Mouse (Mus musculus) forebrain, embryonic 11.5 days (tissue): ENCODE measurements around the gene Trpv2. TPM values are rescaled to one million over a fixed set of nuclear protein-coding genes. Genes with fewer than 3 reads are reported as not detected.
A peak's percentile ranks its signal among the peaks of the same experiment; 100 is the strongest.

Source experiments
- ATAC-seq: fragments of 200-750 bp; cut with Nextera tagmentation; replicated peaks from 2 replicates; pipeline ENCODE4 v1.8.0; 2017; ENCODE audit warnings: moderate TSS enrichment; ENCODE audit not compliant: low FRiP score
- DNase-seq: peaks from one replicate; pipeline ENCODE4 v3.0.0-alpha.2; 2017; ENCODE audit warnings: low spot score
- H3K27ac ChIP-seq: fragments of 300-500 bp; sonication (generic); 2 replicates; pipeline ENCODE4 v1.5.1; 2014; ENCODE audit warnings: low read depth, low read length
- H3K27me3 ChIP-seq: fragments of 300-500 bp; sonication (generic); 2 replicates; pipeline ENCODE4 v1.6.1; 2014; ENCODE audit warnings: mild to moderate bottlenecking, low read length, mixed read lengths; ENCODE audit not compliant: control insufficient read depth, insufficient read depth
- H3K36me3 ChIP-seq: fragments of 300-500 bp; sonication (generic); 2 replicates; pipeline ENCODE4 v1.6.1; 2014; ENCODE audit warnings: mild to moderate bottlenecking, low read length, moderate library complexity, mixed read lengths; ENCODE audit not compliant: control insufficient read depth, insufficient read depth
- H3K4me1 ChIP-seq: fragments of 300-500 bp; sonication (generic); replicated peaks from 2 replicates; pipeline ENCODE4 v1.6.1; 2014; ENCODE audit warnings: low read length, mixed read lengths; ENCODE audit not compliant: control insufficient read depth, insufficient read depth
- H3K4me2 ChIP-seq: fragments of 300-500 bp; sonication (generic); 2 replicates; pipeline ENCODE4 v1.6.1; 2014; ENCODE audit warnings: low read depth, mild to moderate bottlenecking, low read length, moderate library complexity, mixed read lengths; ENCODE audit not compliant: severe bottlenecking
- H3K4me3 ChIP-seq: fragments of 300-500 bp; sonication (generic); 2 replicates; pipeline ENCODE4 v1.5.1; 2014; ENCODE audit warnings: low read depth, low read length
- H3K9ac ChIP-seq: fragments of 300-500 bp; sonication (generic); 2 replicates; pipeline ENCODE4 v1.6.1; 2014; ENCODE audit warnings: low read length
- H3K9me3 ChIP-seq: fragments of 300-500 bp; sonication (generic); 2 replicates; pipeline ENCODE4 v1.6.1; 2016; ENCODE audit warnings: low read length, mixed read lengths; ENCODE audit not compliant: control insufficient read depth
- WGBS: fragments of 180-500 bp; shearing (Covaris S2); extraction: QIAGEN DNeasy Blood & Tissue Kit; methylation state at CpG from one replicate; pipeline ENCODE4 v1.1.7; 2014; 5-methylcytosine and 5-hydroxymethylcytosine counted together
- polyA plus RNA-seq: library from polyadenylated mRNA; unstranded; fragments of >200 nt; fragmentation: Nextera tagmentation; extraction: Ambion mirVana; gene quantifications from 2 replicates; pipeline ENCODE4 v1.2.1, GENCODE M21; 2014

Gene Trpv2
- polyA plus RNA-seq, 1 experiment from 2014 or later: 3.1 TPM

DNA sequence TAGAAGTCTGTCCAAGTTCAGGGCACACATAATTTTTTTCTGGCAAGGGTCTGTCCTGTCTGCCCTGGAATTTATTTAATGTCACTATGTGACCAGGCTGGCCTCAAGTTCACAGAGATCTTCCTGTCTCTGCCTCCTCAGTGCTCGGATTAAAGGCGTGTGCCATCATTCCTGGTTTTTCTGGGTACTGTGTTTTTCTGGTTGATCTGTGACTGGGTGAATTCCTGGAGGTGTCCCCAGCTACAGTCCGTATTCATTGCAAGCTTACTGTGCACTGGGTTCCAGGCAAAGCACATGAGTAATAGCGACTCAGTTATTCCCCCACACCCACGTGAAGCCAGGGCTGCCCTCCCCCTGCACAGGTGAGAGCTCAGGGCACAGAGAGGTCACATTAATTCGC is 36.0 kb downstream of the Trpv2 start:
- Histone ChIP-seq H3K4me2 (no peak overlapping the region), H3K9me3 (no peaks in the 10 kb centered on the region), H3K27ac (no peak overlapping the region), H3K4me1 (peaks cover 6% of the 10 kb centered on the region), H3K4me3 (no peak overlapping the region), H3K27me3 (no peaks in the 10 kb centered on the region), H3K9ac (no peak overlapping the region), H3K36me3 (peaks cover 8% of the 10 kb centered on the region)
- no peak for DNase-seq
- WGBS: 85% methylated on average over 6 of the region's 6 CpGs
- no peak for ATAC-seq

GRCm38 (mm10) chr11:62612604-62613003 is 38.3 kb downstream of the Trpv2 start:
- no peak for ATAC-seq
- Histone ChIP-seq H3K36me3 (no peaks in the 10 kb centered on the region), H3K27ac (no peak overlapping the region), H3K9ac (peak overlapping the region; percentile 60), H3K4me3 (no peak overlapping the region), H3K9me3 (no peaks in the 10 kb centered on the region), H3K27me3 (no peaks in the 10 kb centered on the region), H3K4me1 (no peaks in the 10 kb centered on the region; the same call in 1 of the 2 replicates), H3K4me2 (no peak overlapping the region)
- 75% methylated on average over 10 of the region's 10 CpGs for WGBS
- DNase-seq: no peak

GRCm38 (mm10) chr11:62613657-62614365 is 39.5 kb downstream of the Trpv2 start:
- DNase-seq (peak; percentile 98), ATAC-seq (peak; percentile 94)
- H3K36me3 ChIP-seq: no peaks in the 10 kb centered on the region
- H3K4me1 ChIP-seq: no peaks in the 10 kb centered on the region; the same call in 1 of the 2 replicates
- peak overlapping the region; percentile 9; the same call in 1 of the 2 replicates for H3K4me3 ChIP-seq
- peak overlapping the region; percentile 60 for H3K9ac ChIP-seq
- H3K27me3 ChIP-seq: no peaks in the 10 kb centered on the region
- H3K27ac ChIP-seq: peak overlapping the region; percentile 73
- WGBS: 7% methylated on average over 19 of the region's 19 CpGs
- H3K4me2 ChIP-seq: peak overlapping the region; percentile 40
- no peaks in the 10 kb centered on the region for H3K9me3 ChIP-seq

- Histone ChIP-seq H3K4me1 (no peaks in the 10 kb centered on the region; the same call in 1 of the 2 replicates), H3K4me3 (no peak overlapping the region), H3K9me3 (no peaks in the 10 kb centered on the region), H3K9ac (no peak overlapping the region; the same call in 1 of the 2 replicates), H3K27me3 (no peaks in the 10 kb centered on the region), H3K27ac (no peak overlapping the region), H3K36me3 (no peaks in the 10 kb centered on the region), H3K4me2 (no peak overlapping the region)
- no peak for DNase-seq
- ATAC-seq: no peak
- WGBS: 82% methylated on average over 8 of the region's 8 CpGs
Measured at GRCm38 (mm10) chr11:62614876-62615410, 40.7 kb downstream of the Trpv2 start.

DNA sequence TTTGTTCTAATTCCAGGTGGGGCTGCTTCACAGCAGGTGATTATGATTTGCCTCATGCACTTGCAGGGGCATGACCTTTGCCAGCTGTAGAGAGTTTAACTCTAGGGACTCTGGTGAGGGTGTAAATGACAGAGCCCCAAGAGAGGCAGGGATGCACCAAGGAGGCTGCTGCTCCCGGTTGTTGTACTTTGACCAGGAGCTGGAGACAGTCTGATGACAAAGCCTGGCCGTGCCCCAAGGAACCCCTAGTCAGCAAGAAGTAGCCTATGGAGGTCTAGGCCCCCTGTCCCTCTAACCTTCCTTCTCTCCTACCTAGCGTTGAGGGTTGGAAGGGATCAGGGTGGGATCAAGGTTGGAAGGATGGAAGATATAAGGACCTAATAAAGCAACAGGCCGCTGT is 41.2 kb downstream of the Trpv2 start:
- no peak overlapping the region for H3K4me2 ChIP-seq
- no peaks in the 10 kb centered on the region for H3K36me3 ChIP-seq
- no peak overlapping the region for H3K4me3 ChIP-seq
- H3K27me3 ChIP-seq: no peaks in the 10 kb centered on the region
- ATAC-seq (no peak), DNase-seq (no peak)
- H3K9me3 ChIP-seq: no peaks in the 10 kb centered on the region
- WGBS: 95% methylated on average over 4 of the region's 4 CpGs
- H3K9ac ChIP-seq: no peak overlapping the region
- H3K27ac ChIP-seq: no peak overlapping the region
- no peaks in the 10 kb centered on the region; the same call in 1 of the 2 replicates for H3K4me1 ChIP-seq

DNA sequence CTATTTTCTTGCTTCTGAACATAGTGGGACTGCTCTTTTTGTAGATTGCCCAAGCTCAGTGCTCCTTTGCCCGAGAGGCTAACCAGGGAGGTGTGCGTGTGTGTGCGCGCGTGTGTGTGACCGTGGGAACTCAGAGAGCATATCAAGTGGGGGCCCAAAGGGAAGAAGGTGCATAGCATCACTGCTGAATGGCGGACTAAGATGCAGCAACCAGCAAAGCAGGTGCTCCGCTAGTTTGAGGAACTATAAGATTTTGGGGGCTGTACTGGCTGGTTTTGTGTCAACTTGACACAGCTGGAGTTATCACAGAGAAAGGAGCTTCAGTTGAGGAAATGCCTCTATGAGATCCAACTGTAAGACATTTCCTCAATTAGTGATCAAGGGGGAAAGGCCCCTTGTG is 46.8 kb downstream of the Trpv2 start:
- H3K36me3 ChIP-seq: no peaks in the 10 kb centered on the region
- H3K9ac ChIP-seq: no peak overlapping the region
- no peaks in the 10 kb centered on the region for H3K9me3 ChIP-seq
- ATAC-seq (no peak), DNase-seq (no peak)
- WGBS: 96% methylated on average over 8 of the region's 8 CpGs
- no peak overlapping the region for H3K4me2 ChIP-seq
- no peaks in the 10 kb centered on the region for H3K27me3 ChIP-seq
- no peak overlapping the region for H3K4me3 ChIP-seq
- no peak overlapping the region for H3K27ac ChIP-seq
- H3K4me1 ChIP-seq: 0 out of 2 replicates have a peak, but pooled peaks cover 5% of the 10 kb centered on the region

DNA sequence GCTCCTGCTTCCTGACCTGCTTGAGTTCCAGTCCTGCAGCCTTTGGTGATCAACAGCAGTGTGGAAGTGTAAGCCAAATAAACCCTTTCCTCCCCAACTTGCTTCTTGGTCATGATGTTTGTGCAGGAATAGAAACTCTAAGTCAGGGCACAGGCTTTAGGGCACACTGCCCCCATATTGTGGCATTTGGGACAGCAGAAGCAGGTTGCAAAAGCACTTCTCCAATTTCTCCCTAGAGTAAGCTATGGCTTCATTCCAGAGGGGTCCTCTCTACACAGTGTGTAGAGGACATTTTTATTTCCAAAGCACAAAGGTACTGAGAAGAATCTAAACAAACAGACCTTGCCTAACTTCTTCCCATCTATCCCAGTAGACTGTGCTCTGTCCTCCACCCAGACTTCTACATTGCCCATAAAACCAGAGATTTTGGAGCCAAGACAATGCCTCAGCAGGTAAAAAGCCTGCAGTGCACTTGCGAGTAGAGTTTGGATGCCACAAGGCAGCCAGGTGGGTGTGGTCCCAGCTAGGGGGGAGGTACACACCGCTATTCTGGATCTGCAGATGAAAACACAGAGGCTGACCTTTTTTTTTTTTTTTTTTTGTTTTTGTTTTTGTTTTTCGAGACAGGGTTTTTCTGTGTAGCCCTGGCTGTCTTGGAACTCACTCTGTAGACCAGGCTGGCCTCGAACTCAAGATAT is 47.4 kb downstream of the Trpv2 start:
- Histone ChIP-seq H3K4me3 (no peak overlapping the region), H3K4me1 (0 out of 2 replicates have a peak, but pooled peaks cover 5% of the 10 kb centered on the region), H3K36me3 (no peaks in the 10 kb centered on the region), H3K27me3 (no peaks in the 10 kb centered on the region), H3K9me3 (no peaks in the 10 kb centered on the region), H3K27ac (no peak overlapping the region), H3K4me2 (no peak overlapping the region), H3K9ac (no peak overlapping the region)
- no peak for ATAC-seq
- no peak for DNase-seq
- 85% methylated on average over 4 of the region's 4 CpGs for WGBS

DNA sequence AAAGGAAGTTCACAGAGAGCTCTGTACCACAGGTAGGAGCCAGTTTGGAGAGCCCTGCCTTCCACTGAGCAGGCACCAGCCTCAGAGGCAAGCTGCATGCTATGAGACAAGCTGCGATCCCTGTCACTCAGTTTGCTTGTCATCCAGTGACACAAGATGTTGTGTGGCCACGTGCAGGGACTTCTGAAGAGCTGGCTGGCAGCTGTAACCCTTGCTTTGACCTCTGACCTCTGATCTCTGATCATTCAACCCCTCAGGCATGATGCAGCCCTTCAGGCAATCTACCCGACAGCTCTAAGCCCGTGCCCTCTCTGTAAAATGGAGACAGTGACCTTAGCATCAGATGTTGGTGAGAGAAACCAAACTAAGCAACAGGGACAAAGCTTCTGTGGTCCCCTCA is 48.6 kb downstream of the Trpv2 start:
- H3K27me3 ChIP-seq: no peaks in the 10 kb centered on the region
- no peak overlapping the region for H3K4me2 ChIP-seq
- H3K4me1 ChIP-seq: 0 out of 2 replicates have a peak, but pooled peaks cover 5% of the 10 kb centered on the region
- 43% methylated on average over 4 of the region's 4 CpGs for whole genome bisulfite sequencing
- no peak overlapping the region for H3K27ac ChIP-seq
- H3K9me3 ChIP-seq: no peaks in the 10 kb centered on the region
- H3K9ac ChIP-seq: no peak overlapping the region
- H3K4me3 ChIP-seq: no peak overlapping the region
- ATAC-seq (no peak), DNase-seq (no peak)
- H3K36me3 ChIP-seq: no peaks in the 10 kb centered on the region
